Mouse (Mus musculus) limb, embryonic 14.5 days (tissue): ENCODE results near the gene Il18bp. TPM values are rescaled to one million over a fixed set of nuclear protein-coding genes. Genes with fewer than 3 reads are reported as not detected.

Source experiments
- ATAC-seq: fragments of 200-750 bp; cut with Nextera tagmentation; 2 replicates; pipeline ENCODE4 v1.8.0; 2017; ENCODE audit warnings: low read depth, moderate number of reproducible peaks, moderate TSS enrichment; ENCODE audit not compliant: low FRiP score
- DNase-seq: peaks from one replicate; pipeline ENCODE4 v3.0.0-alpha.2; 2015; ENCODE audit warnings: low spot score
- H3K27ac ChIP-seq: fragments of 300-500 bp; sonication (generic); replicated peaks from 2 replicates; pipeline ENCODE4 v1.5.1; 2014; ENCODE audit warnings: low read depth, mild to moderate bottlenecking, low read length, moderate library complexity, mixed read lengths
- H3K27me3 ChIP-seq: fragments of 300-500 bp; sonication (generic); 2 replicates; pipeline ENCODE4 v1.6.1; 2014; ENCODE audit warnings: low read length, mixed read lengths; ENCODE audit not compliant: control insufficient read depth, insufficient read depth
- H3K36me3 ChIP-seq: fragments of 300-500 bp; sonication (generic); 2 replicates; pipeline ENCODE4 v1.6.1; 2014; ENCODE audit warnings: mild to moderate bottlenecking, low read length, moderate library complexity, mixed read lengths; ENCODE audit not compliant: control insufficient read depth, insufficient read depth
- H3K4me1 ChIP-seq: fragments of 300-500 bp; sonication (generic); 2 replicates; pipeline ENCODE4 v1.6.1; 2014; ENCODE audit warnings: antibody characterized with exemption, low read length, mixed read lengths; ENCODE audit not compliant: control insufficient read depth, insufficient read depth
- H3K4me2 ChIP-seq: fragments of 300-500 bp; sonication (generic); replicated peaks from 2 replicates; pipeline ENCODE4 v1.6.1; 2014; ENCODE audit warnings: low read depth, mild to moderate bottlenecking, low read length, moderate library complexity; ENCODE audit not compliant: severe bottlenecking
- H3K4me3 ChIP-seq: fragments of 300-500 bp; sonication (generic); replicated peaks from 2 replicates; pipeline ENCODE4 v1.5.1; 2014; ENCODE audit warnings: low read length
- H3K9ac ChIP-seq: fragments of 300-500 bp; sonication (generic); 2 replicates; pipeline ENCODE4 v1.6.1; 2014; ENCODE audit warnings: mild to moderate bottlenecking, low read depth, low read length, moderate library complexity; ENCODE audit not compliant: severe bottlenecking
- H3K9me3 ChIP-seq: fragments of 300-500 bp; sonication (generic); 2 replicates; pipeline ENCODE4 v1.6.1; 2016; ENCODE audit warnings: low read length; ENCODE audit not compliant: control insufficient read depth
- POLR2A ChIP-seq: fragments of 200-500 bp; IDR thresholded peaks from 2 replicates; pipeline ENCODE4 v1.8.0; 2012; ENCODE audit warnings: inconsistent platforms, mild to moderate bottlenecking, moderate library complexity, borderline replicate concordance; ENCODE audit not compliant: insufficient read depth, insufficient read length; ENCODE audit errors: extremely low read depth
- WGBS: fragments of 180-500 bp; shearing (Covaris S2); extraction: QIAGEN DNeasy Blood & Tissue Kit; methylation state at CpG from one replicate; pipeline ENCODE4 v1.1.7; 2014; 5-methylcytosine and 5-hydroxymethylcytosine counted together
- polyA plus RNA-seq, 2 experiments: library from polyadenylated mRNA; depleted of rRNA in 1 of 2; stranded (reverse) in 1 of 2; unstranded in 1 of 2; fragments of >200 nt; fragmentation: Nextera tagmentation in 1 of 2; extraction: Ambion mirVana in 1 of 2; gene quantifications; 2 replicates each; pipeline versions ENCODE4 v1.2.1 to v1.2.3; 2012 to 2014

Gene Il18bp
- polyA plus RNA-seq, 2 experiments = 2.2 to 12.9 TPM

- TF ChIP-seq POLR2A = no peak
- Histone ChIP-seq H3K4me1 (no peaks in the 10 kb centered on the region), H3K9ac (no peak overlapping the region), H3K9me3 (no peaks in the 10 kb centered on the region), H3K27ac (no peak overlapping the region), H3K4me3 (no peak overlapping the region), H3K27me3 (no peaks in the 10 kb centered on the region), H3K4me2 (no peak overlapping the region), H3K36me3 (peaks cover 98% of the 10 kb centered on the region)
- ATAC-seq (no peak), DNase-seq (no peak)
- 92% methylated on average over 3 of the region's 3 CpGs for WGBS
Observed at GRCm38 (mm10) chr7:101994241-101994640, 24.2 kb downstream of the Il18bp start.

GRCm38 (mm10) chr7:101985081-101985480, 33.4 kb downstream of the Il18bp start:
- Histone ChIP-seq H3K27me3 (no peaks in the 10 kb centered on the region), H3K9ac (no peak overlapping the region), H3K4me3 (no peak overlapping the region), H3K9me3 (no peaks in the 10 kb centered on the region), H3K4me2 (no peak overlapping the region), H3K36me3 (peaks cover 73% of the 10 kb centered on the region), H3K27ac (no peak overlapping the region), H3K4me1 (no peaks in the 10 kb centered on the region)
- DNase-seq (no peak), ATAC-seq (no peak)
- TF ChIP-seq POLR2A = no peak
- WGBS = 87% methylated on average over 3 of the region's 3 CpGs

- H3K9me3 ChIP-seq = no peaks in the 10 kb centered on the region
- H3K4me1 ChIP-seq = no peaks in the 10 kb centered on the region
- no peak overlapping the region for H3K9ac ChIP-seq
- peaks cover 53% of the 10 kb centered on the region for H3K36me3 ChIP-seq
- ATAC-seq (no peak), DNase-seq (no peak)
- no peak overlapping the region for H3K4me3 ChIP-seq
- no peaks in the 10 kb centered on the region for H3K27me3 ChIP-seq
- no peak for TF ChIP-seq POLR2A
- H3K27ac ChIP-seq = no peak overlapping the region
- H3K4me2 ChIP-seq = no peak overlapping the region
- WGBS = 90% methylated on average over 1 of the region's 1 CpGs
Observed at GRCm38 (mm10) chr7:101982735-101983134, 35.8 kb downstream of the Il18bp start.

GRCm38 (mm10) chr7:101974505-101974904, 44.0 kb downstream of the Il18bp start:
- H3K4me1 ChIP-seq = peaks cover 37% of the 10 kb centered on the region
- H3K27me3 ChIP-seq = no peaks in the 10 kb centered on the region
- TF ChIP-seq POLR2A = no peak
- WGBS = 9% methylated on average over 2 of the region's 2 CpGs
- ATAC-seq (no peak), DNase-seq (peak; percentile 78)
- peaks cover 13% of the 10 kb centered on the region; the same call in 1 of the 2 replicates for H3K36me3 ChIP-seq
- H3K9ac ChIP-seq = no peak overlapping the region
- H3K4me3 ChIP-seq = no peak overlapping the region
- H3K9me3 ChIP-seq = no peaks in the 10 kb centered on the region
- H3K27ac ChIP-seq = peak overlapping the region; percentile 22
- H3K4me2 ChIP-seq = peak overlapping the region; percentile 8; the same call in 1 of the 2 replicates

GRCm38 (mm10) chr7:101973730-101974129, 44.8 kb downstream of the Il18bp start:
- DNase-seq = peak; percentile 77
- H3K9ac ChIP-seq = no peak overlapping the region
- no peak overlapping the region for H3K4me3 ChIP-seq
- no peak for TF ChIP-seq POLR2A
- 32% methylated on average over 3 of the region's 3 CpGs for WGBS
- H3K4me2 ChIP-seq = peak overlapping the region; percentile 8; the same call in 1 of the 2 replicates
- ATAC-seq = no peak
- peaks cover 13% of the 10 kb centered on the region; the same call in 1 of the 2 replicates for H3K36me3 ChIP-seq
- H3K4me1 ChIP-seq = peaks cover 43% of the 10 kb centered on the region
- H3K27me3 ChIP-seq = no peaks in the 10 kb centered on the region
- no peaks in the 10 kb centered on the region for H3K9me3 ChIP-seq
- H3K27ac ChIP-seq = peak overlapping the region; percentile 22

GRCm38 (mm10) chr7:101971721-101972120, 46.8 kb downstream of the Il18bp start:
- 39% methylated on average over 2 of the region's 2 CpGs for WGBS
- TF ChIP-seq POLR2A = no peak

More at GRCm38 (mm10) chr7:101971721-101972120, 46.8 kb downstream of the Il18bp start:
- ATAC-seq (no peak), DNase-seq (no peak)
- Histone ChIP-seq H3K4me2 (peak overlapping the region; percentile 69), H3K27me3 (no peaks in the 10 kb centered on the region), H3K9ac (peak overlapping the region; percentile 86), H3K9me3 (no peaks in the 10 kb centered on the region), H3K36me3 (peaks cover 7% of the 10 kb centered on the region; the same call in 1 of the 2 replicates), H3K27ac (peak overlapping the region; percentile 100), H3K4me3 (peak overlapping the region; percentile 59), H3K4me1 (peaks cover 55% of the 10 kb centered on the region)
